Mouse (Mus musculus) forebrain, embryonic 11.5 days (tissue): ENCODE measurements at regions not wholly inside any gene's neighbourhood (a gene's known extent, or its start where the extent isn't known, plus 50 kb on each side); places are given as distances from the start of the nearest gene placed in this dataset.

Experiments
- ATAC-seq: fragments of 200-750 bp; cut with Nextera tagmentation; replicated peaks from 2 replicates; pipeline ENCODE4 v1.8.0; 2017; ENCODE audit warnings: moderate TSS enrichment; ENCODE audit not compliant: low FRiP score
- DNase-seq: peaks from one replicate; pipeline ENCODE4 v3.0.0-alpha.2; 2017; ENCODE audit warnings: low spot score
- H3K27ac ChIP-seq: fragments of 300-500 bp; sonication (generic); 2 replicates; pipeline ENCODE4 v1.5.1; 2014; ENCODE audit warnings: low read depth, low read length
- H3K27me3 ChIP-seq: fragments of 300-500 bp; sonication (generic); 2 replicates; pipeline ENCODE4 v1.6.1; 2014; ENCODE audit warnings: mild to moderate bottlenecking, low read length, mixed read lengths; ENCODE audit not compliant: control insufficient read depth, insufficient read depth
- H3K36me3 ChIP-seq: fragments of 300-500 bp; sonication (generic); 2 replicates; pipeline ENCODE4 v1.6.1; 2014; ENCODE audit warnings: mild to moderate bottlenecking, low read length, moderate library complexity, mixed read lengths; ENCODE audit not compliant: control insufficient read depth, insufficient read depth
- H3K4me1 ChIP-seq: fragments of 300-500 bp; sonication (generic); replicated peaks from 2 replicates; pipeline ENCODE4 v1.6.1; 2014; ENCODE audit warnings: low read length, mixed read lengths; ENCODE audit not compliant: control insufficient read depth, insufficient read depth
- H3K4me2 ChIP-seq: fragments of 300-500 bp; sonication (generic); 2 replicates; pipeline ENCODE4 v1.6.1; 2014; ENCODE audit warnings: low read depth, mild to moderate bottlenecking, low read length, moderate library complexity, mixed read lengths; ENCODE audit not compliant: severe bottlenecking
- H3K4me3 ChIP-seq: fragments of 300-500 bp; sonication (generic); 2 replicates; pipeline ENCODE4 v1.5.1; 2014; ENCODE audit warnings: low read depth, low read length
- H3K9ac ChIP-seq: fragments of 300-500 bp; sonication (generic); 2 replicates; pipeline ENCODE4 v1.6.1; 2014; ENCODE audit warnings: low read length
- H3K9me3 ChIP-seq: fragments of 300-500 bp; sonication (generic); 2 replicates; pipeline ENCODE4 v1.6.1; 2016; ENCODE audit warnings: low read length, mixed read lengths; ENCODE audit not compliant: control insufficient read depth
- WGBS: fragments of 180-500 bp; shearing (Covaris S2); extraction: QIAGEN DNeasy Blood & Tissue Kit; methylation state at CpG from one replicate; pipeline ENCODE4 v1.1.7; 2014; 5-methylcytosine and 5-hydroxymethylcytosine counted together

DNA sequence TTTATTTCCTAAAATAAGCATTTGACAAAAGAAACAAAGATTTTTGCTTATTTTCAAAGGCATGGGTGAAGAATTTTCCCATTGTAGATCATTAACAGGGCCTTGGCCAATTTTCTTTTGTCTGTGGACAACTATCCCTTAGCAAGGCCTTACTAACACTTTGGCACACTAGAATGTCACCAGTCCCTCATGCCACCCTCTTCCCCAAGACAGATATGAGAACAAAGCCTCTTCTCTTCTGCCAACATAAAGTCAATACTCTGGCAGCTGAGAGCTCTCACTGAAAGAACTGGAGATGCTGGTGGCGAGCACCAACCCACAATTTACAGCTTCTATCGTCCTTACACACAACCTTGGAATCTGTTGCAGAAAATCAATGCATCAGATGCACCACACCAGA, 215.1 kb upstream of the Tmeff2 start:
- Histone ChIP-seq H3K9me3 (no peaks in the 10 kb centered on the region), H3K4me2 (no peak overlapping the region), H3K27ac (no peak overlapping the region), H3K36me3 (no peaks in the 10 kb centered on the region), H3K4me1 (no peaks in the 10 kb centered on the region), H3K4me3 (no peak overlapping the region), H3K27me3 (no peaks in the 10 kb centered on the region), H3K9ac (no peak overlapping the region)
- DNase-seq (no peak), ATAC-seq (no peak)
- 71% methylated on average over 2 of the region's 2 CpGs for WGBS

DNA sequence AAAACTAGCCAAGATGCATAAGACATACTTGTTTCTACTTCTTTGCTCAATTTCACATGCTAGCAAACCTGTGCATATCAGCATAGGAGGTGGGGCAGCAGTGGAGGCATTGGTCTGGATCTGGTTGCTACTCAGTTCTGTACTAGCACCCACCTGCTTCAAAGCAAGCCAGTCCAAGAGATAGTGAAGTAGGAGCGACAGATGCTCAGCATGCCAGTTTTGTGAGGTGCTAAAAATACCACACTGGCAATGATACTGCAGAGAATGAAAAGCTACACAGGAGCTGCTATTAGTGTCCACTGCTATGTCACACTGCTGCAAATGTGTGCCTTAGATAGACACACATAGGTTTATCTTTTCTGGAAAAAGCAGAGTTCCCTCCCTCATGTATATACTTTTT, 203.5 kb upstream of the Tmeff2 start:
- Histone ChIP-seq H3K27ac (no peak overlapping the region), H3K9ac (no peak overlapping the region), H3K36me3 (no peaks in the 10 kb centered on the region), H3K27me3 (no peaks in the 10 kb centered on the region), H3K9me3 (no peaks in the 10 kb centered on the region), H3K4me1 (no peaks in the 10 kb centered on the region), H3K4me2 (no peak overlapping the region), H3K4me3 (no peak overlapping the region)
- DNase-seq (no peak), ATAC-seq (no peak)
- 83% methylated on average over 1 of the region's 1 CpGs for WGBS

DNA sequence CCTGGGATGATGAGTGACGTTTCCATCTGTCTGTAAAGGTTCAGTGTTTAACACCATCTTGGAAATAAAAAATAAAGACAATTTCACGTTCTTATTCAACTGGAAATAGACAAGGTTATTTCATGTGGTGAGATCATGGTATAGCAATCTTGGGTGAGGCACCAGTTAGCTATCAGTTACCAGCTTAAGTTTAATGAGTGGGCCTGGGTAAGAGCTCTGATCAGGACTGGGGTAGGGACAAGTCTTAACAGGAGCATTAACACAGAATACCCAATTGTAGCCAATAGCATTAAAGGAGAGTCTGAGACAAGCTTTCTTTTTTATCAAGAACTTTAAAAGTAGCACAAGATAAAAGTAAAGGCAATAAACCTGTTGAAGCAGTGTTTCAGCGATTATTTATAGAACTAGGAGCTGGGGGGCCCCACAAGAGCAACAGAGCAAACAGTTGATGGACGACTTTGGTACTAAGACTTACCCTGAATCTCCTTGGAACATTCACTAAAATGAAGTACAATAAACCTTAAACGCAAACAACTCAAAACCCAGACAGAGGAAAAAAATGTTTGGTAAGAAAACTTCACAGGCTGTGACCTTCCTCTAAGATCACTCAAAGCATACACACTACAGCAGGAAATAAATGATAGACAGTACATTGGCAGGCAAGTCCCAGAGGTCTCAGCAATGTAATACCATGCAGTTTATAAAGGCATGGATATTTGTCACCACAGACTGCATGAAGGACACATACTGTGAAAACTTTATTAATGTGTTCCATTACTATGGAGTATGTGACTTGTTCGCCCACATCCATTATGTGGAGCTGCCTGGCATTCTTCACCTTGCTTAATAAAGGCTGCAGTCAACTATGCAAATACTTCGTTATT, 202.9 kb upstream of the Tmeff2 start:
- Histone ChIP-seq H3K9ac (no peak overlapping the region), H3K4me1 (no peaks in the 10 kb centered on the region), H3K36me3 (no peaks in the 10 kb centered on the region), H3K4me3 (no peak overlapping the region), H3K9me3 (no peaks in the 10 kb centered on the region), H3K4me2 (no peak overlapping the region), H3K27me3 (no peaks in the 10 kb centered on the region), H3K27ac (no peak overlapping the region)
- 86% methylated on average over 7 of the region's 7 CpGs for WGBS
- DNase-seq (no peak), ATAC-seq (no peak)

GRCm38 (mm10) chr1:50704639-50705038, 195.8 kb upstream of the Tmeff2 start:
- no peaks in the 10 kb centered on the region for H3K27me3 ChIP-seq
- H3K4me1 ChIP-seq = no peaks in the 10 kb centered on the region
- no peak overlapping the region for H3K27ac ChIP-seq
- H3K4me3 ChIP-seq = no peak overlapping the region
- H3K9ac ChIP-seq = no peak overlapping the region
- H3K9me3 ChIP-seq = no peaks in the 10 kb centered on the region
- ATAC-seq (no peak), DNase-seq (no peak)
- no peaks in the 10 kb centered on the region for H3K36me3 ChIP-seq
- WGBS = 95% methylated on average over 2 of the region's 2 CpGs
- H3K4me2 ChIP-seq = no peak overlapping the region

- ATAC-seq (no peak), DNase-seq (no peak)
- H3K4me1 ChIP-seq = no peaks in the 10 kb centered on the region
- H3K9me3 ChIP-seq = no peaks in the 10 kb centered on the region
- no peaks in the 10 kb centered on the region for H3K36me3 ChIP-seq
- no peak overlapping the region for H3K27ac ChIP-seq
- H3K4me2 ChIP-seq = no peak overlapping the region
- WGBS = 86% methylated on average over 5 of the region's 5 CpGs
- no peaks in the 10 kb centered on the region for H3K27me3 ChIP-seq
- H3K9ac ChIP-seq = no peak overlapping the region
- no peak overlapping the region for H3K4me3 ChIP-seq
These were observed 155.4 kb upstream of the Tmeff2 start for GRCm38 (mm10) chr1:50745049-50745448.

DNA sequence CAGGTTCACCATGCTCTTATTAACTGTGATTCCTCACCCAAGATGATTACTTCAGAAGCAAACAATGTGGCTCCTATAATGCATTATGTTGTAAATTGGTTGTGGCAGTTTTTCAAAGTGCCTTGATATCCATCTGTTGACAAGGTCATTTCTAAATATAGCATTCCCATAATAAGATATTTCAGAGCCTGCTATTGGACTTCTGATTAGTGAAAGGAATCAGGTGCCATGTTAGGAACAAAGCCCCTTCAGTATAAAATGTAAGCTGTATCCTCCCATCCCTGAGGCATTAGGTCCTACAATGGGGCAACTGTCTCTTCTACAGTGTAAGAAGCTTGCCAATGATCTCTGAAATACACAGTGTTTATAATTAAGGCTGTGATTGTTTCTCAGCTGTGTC, 130.2 kb upstream of the Tmeff2 start:
- Histone ChIP-seq H3K27me3 (no peaks in the 10 kb centered on the region), H3K9ac (no peak overlapping the region), H3K4me1 (no peaks in the 10 kb centered on the region), H3K4me3 (no peak overlapping the region), H3K4me2 (no peak overlapping the region), H3K36me3 (no peaks in the 10 kb centered on the region), H3K9me3 (no peaks in the 10 kb centered on the region), H3K27ac (no peak overlapping the region)
- DNase-seq (no peak), ATAC-seq (no peak)

- Histone ChIP-seq H3K4me2 (no peak overlapping the region), H3K9ac (no peak overlapping the region), H3K27me3 (no peaks in the 10 kb centered on the region), H3K4me3 (no peak overlapping the region), H3K4me1 (no peaks in the 10 kb centered on the region), H3K36me3 (no peaks in the 10 kb centered on the region), H3K27ac (no peak overlapping the region), H3K9me3 (no peaks in the 10 kb centered on the region)
- ATAC-seq (no peak), DNase-seq (no peak)
- 69% methylated on average over 3 of the region's 3 CpGs for WGBS
These were observed 105.2 kb upstream of the Tmeff2 start for GRCm38 (mm10) chr1:50795264-50795663.

DNA sequence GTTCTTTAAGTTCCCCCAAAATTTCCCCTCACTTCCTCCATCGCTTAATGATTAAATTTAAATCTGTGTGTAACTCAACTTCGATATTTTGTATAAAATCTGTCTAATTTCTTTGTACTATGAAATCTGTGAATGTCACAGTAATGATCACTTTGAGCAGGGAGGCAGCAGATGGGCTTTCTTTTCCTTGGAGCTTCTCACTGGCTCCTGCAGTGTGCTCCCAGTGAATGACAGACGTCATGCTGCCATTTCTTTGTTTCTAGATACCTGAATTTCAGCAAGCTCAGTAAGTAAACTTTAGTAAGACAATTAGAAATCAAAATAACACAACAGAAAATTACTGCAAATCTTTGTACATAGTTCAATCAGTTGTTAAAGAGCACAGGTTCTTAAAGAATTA, 102.3 kb upstream of the Tmeff2 start:
- H3K9me3 ChIP-seq = no peaks in the 10 kb centered on the region
- H3K9ac ChIP-seq = no peak overlapping the region
- no peak overlapping the region for H3K4me3 ChIP-seq
- H3K36me3 ChIP-seq = no peaks in the 10 kb centered on the region
- DNase-seq (no peak), ATAC-seq (no peak)
- H3K4me1 ChIP-seq = no peaks in the 10 kb centered on the region
- H3K4me2 ChIP-seq = no peak overlapping the region
- WGBS = 47% methylated on average over 3 of the region's 3 CpGs
- no peaks in the 10 kb centered on the region for H3K27me3 ChIP-seq
- no peak overlapping the region for H3K27ac ChIP-seq

- Histone ChIP-seq H3K36me3 (no peaks in the 10 kb centered on the region), H3K4me2 (no peak overlapping the region), H3K9me3 (no peaks in the 10 kb centered on the region), H3K4me1 (no peaks in the 10 kb centered on the region), H3K9ac (no peak overlapping the region), H3K27me3 (no peaks in the 10 kb centered on the region), H3K27ac (no peak overlapping the region), H3K4me3 (no peak overlapping the region)
- DNase-seq (no peak), ATAC-seq (no peak)
- WGBS = 84% methylated on average over 1 of the region's 1 CpGs
These were observed 94.1 kb upstream of the Tmeff2 start for GRCm38 (mm10) chr1:50806321-50806720.
